Mouse (Mus musculus) testis, postnatal 10 days (tissue): ENCODE measurements around the gene Crhr2.
A peak's percentile ranks its signal among the peaks of the same experiment; 100 is the strongest.

Source experiments
- DNase-seq: peaks from one replicate; pipeline ENCODE4 v3.0.0; 2021; ENCODE audit warnings: low spot score

Crhr2 gene

GRCm38 (mm10) chr6:55132794-55133193, at the start of gene Crhr2:
TSS of gene Crhr2 (minus strand) at chr6:55133016.
- no peak for DNase-seq

- DNase-seq, result no peak
These were observed 46.7 kb upstream of the Crhr2 start for GRCm38 (mm10) chr6:55179560-55179959.

- peak; percentile 62 for DNase-seq
These were observed 44.4 kb upstream of the Crhr2 start for GRCm38 (mm10) chr6:55177060-55177732.

GRCm38 (mm10) chr6:55175892-55176291, 43.1 kb upstream of the Crhr2 start:
- DNase-seq, result no peak

GRCm38 (mm10) chr6:55175456-55175855, 42.6 kb upstream of the Crhr2 start:
- DNase-seq, result no peak

GRCm38 (mm10) chr6:55174741-55175181, 41.9 kb upstream of the Crhr2 start, which contains the start of gene Inmt:
TSS of gene Inmt (minus strand) at chr6:55175043.
- no peak for DNase-seq

- no peak for DNase-seq
These were observed 41.1 kb upstream of the Crhr2 start for GRCm38 (mm10) chr6:55173941-55174349.

GRCm38 (mm10) chr6:55173171-55173570, 40.4 kb upstream of the Crhr2 start:
- DNase-seq, result no peak

GRCm38 (mm10) chr6:55171638-55172037, 38.8 kb upstream of the Crhr2 start:
- no peak for DNase-seq

- DNase-seq, result no peak
These were observed 37.0 kb upstream of the Crhr2 start for GRCm38 (mm10) chr6:55169818-55170217.

GRCm38 (mm10) chr6:55166777-55167463, 34.1 kb upstream of the Crhr2 start:
- DNase-seq, result peak; percentile 81

GRCm38 (mm10) chr6:55163046-55163584, 30.3 kb upstream of the Crhr2 start:
- no peak for DNase-seq

GRCm38 (mm10) chr6:55161311-55161761, 28.5 kb upstream of the Crhr2 start:
- no peak for DNase-seq

- DNase-seq, result no peak
These were observed 26.4 kb upstream of the Crhr2 start for GRCm38 (mm10) chr6:55159256-55159655.

GRCm38 (mm10) chr6:55152226-55152625, 19.4 kb upstream of the Crhr2 start:
- no peak for DNase-seq

- DNase-seq, result no peak
These were observed 13.3 kb upstream of the Crhr2 start for GRCm38 (mm10) chr6:55146138-55146537.

GRCm38 (mm10) chr6:55145285-55145684, 12.5 kb upstream of the Crhr2 start:
- DNase-seq, result no peak

GRCm38 (mm10) chr6:55138343-55138742, 5.5 kb upstream of the Crhr2 start:
- no peak for DNase-seq

- DNase-seq, result no peak
These were observed 609 bp upstream of the Crhr2 start for GRCm38 (mm10) chr6:55133425-55133824.

- no peak for DNase-seq
These were observed 1.5 kb downstream of the Crhr2 start for GRCm38 (mm10) chr6:55131301-55131700.

GRCm38 (mm10) chr6:55130631-55131030, 2.2 kb downstream of the Crhr2 start:
- DNase-seq, result no peak

GRCm38 (mm10) chr6:55128391-55128790, 4.4 kb downstream of the Crhr2 start:
- DNase-seq, result no peak

- no peak for DNase-seq
These were observed 6.2 kb downstream of the Crhr2 start for GRCm38 (mm10) chr6:55126576-55126975.
